Mouse (Mus musculus) MEL-GATA-1-ER (cell line): ENCODE measurements at regions not wholly inside any gene's neighbourhood (a gene's known extent, or its start where the extent isn't known, plus 50 kb on each side); places are given as distances from the start of the nearest gene placed in this dataset.

Experiments used
- DNase-seq: peaks from one replicate; pipeline ENCODE4 v3.0.0-alpha.2; 2012; ENCODE audit warnings: low read depth; ENCODE audit errors: extremely low read depth

- DNase-seq, result no peak
These were observed 173.9 kb downstream of the Gsdmc2 start for GRCm38 (mm10) chr15:63671081-63671480.

GRCm38 (mm10) chr15:63670561-63670960 is 174.4 kb downstream of the Gsdmc2 start:
- no peak for DNase-seq

GRCm38 (mm10) chr15:63667536-63667935 is 177.4 kb downstream of the Gsdmc2 start:
- DNase-seq, result no peak

DNA sequence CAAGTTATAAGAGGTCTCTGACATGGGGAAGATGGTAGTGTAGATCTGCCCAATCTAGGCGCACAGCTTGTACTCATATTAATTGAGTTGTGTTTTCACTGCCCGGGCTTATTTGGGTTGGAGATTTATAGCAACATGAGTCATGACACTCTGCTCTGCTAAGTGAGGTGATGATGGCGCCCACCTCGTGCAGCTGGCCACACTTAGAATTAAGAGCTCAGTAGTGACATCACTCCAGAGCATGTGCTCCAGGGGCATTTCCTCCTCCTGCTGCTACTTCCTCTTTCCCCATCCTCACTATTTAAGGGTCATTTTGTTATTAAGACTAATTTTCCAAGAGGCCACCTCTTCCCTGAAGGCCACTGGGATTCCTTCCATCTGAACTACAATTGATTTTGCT is 179.5 kb downstream of the Gsdmc2 start:
- no peak for DNase-seq

- no peak for DNase-seq
These were observed 180.1 kb downstream of the Gsdmc2 start for GRCm38 (mm10) chr15:63664877-63665276.

DNA sequence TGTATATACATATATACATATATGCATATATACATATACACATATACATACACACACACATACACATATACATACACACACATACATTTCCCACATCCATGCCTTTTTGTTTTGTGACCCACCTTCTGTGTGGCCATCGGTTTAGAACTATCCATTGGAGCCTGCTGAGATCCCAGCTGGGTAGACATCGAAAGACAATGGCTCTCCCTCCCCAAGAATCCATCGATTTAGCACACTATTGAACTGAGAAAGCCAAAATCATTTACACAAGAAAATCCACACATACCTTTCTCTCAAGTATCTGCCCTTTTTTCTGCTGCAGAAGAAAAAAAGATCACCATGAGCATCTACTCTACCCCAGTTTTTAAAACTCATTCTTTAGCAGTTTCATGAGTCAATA is 182.8 kb downstream of the Gsdmc2 start:
- DNase-seq, result no peak

GRCm38 (mm10) chr15:63658031-63658521 is 186.9 kb downstream of the Gsdmc2 start:
- no peak for DNase-seq

DNA sequence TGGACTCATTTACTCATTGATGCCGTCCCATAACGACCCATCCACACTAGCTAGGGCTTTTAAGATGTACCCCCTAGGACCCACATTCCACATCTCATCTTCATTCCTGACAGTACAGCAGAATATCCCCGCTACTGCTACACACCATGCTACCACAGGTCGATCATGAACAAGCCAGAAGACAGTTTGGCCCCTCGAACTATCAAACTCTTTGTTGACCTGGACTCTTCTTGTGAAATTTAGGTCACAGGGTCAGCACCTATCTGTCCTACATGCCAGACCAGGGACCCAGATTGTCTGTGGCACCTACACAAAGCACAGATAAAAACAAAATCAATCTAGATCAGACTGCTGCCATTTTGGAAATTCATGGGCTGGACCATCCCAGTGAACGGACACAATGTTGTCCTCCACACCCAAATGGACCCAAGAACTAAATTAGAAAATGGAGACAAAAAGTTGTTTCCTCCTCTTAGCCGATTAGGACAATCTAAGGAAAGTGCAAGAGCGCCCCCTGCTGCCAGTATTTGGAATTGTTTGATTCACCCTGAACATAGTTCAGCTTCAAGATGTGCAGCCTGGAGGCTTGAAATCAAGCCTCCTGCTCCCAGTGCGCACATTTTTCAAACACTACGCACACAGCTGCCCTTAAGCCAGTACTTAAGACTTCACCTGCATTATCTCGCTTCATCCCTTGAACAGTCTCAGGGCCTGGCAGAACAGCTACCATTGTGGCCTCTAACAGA is 192.6 kb downstream of the Gsdmc2 start:
- DNase-seq, result peak; percentile 54

DNA sequence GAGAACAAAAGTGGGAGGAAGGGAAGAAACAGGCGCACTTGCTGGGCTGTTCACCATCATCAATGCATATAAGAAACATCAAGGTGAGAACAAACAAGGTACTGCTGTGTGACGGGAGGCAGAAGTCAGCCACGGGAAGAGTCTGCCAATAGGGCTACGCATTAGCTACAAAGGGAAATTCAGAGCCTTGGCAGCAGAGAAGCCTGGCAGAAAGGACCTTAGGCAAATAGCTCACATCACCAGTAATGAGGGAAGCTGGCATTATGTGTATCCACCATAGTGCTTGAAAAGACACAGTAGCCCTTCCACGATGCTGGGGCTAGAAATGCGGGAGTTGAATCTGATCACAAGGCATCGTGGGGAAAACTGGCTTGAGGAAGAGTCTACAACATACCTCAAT is 193.9 kb downstream of the Gsdmc2 start:
- DNase-seq, result no peak

- DNase-seq, result no peak
These were observed 196.6 kb downstream of the Gsdmc2 start for GRCm38 (mm10) chr15:63648142-63648989.

GRCm38 (mm10) chr15:63624814-63625213 is 220.2 kb downstream of the Gsdmc2 start:
- no peak for DNase-seq

- DNase-seq, result no peak
These were observed 220.7 kb downstream of the Gsdmc2 start for GRCm38 (mm10) chr15:63624249-63624648.

DNA sequence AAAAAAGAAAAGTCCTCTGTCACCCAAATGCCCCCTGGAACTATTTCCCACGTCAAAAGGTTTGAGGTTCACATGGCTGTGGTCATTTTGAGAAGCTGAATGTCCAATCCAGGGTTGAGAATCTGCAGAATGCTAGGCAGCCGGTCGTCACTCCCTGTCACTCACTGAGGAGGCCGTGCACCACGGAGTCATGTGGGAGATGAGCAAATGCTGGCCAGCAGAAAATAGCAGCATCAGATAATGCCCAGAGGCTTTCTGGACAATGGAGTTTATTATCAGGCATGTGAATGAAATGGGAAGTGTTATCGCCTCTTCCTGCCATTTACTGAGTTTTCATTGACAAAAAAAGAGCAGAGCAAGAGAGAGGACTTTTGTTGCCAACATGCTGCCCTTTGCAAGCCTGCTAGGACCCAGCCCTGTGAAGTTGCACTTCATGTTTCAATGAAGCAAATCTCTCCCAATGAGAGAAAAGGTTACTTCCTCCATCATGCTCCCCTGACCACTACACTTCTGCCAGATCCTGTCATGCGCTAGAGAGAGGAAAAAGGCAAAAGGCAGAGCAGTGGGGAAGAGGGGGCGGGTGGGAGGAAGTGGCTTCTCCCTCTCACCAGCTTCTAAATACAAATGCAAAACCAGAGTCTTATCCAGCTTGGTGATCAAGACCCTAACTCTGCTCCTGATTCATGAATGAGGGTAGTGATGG is 228.3 kb downstream of the Gsdmc2 start:
- DNase-seq, result no peak

DNA sequence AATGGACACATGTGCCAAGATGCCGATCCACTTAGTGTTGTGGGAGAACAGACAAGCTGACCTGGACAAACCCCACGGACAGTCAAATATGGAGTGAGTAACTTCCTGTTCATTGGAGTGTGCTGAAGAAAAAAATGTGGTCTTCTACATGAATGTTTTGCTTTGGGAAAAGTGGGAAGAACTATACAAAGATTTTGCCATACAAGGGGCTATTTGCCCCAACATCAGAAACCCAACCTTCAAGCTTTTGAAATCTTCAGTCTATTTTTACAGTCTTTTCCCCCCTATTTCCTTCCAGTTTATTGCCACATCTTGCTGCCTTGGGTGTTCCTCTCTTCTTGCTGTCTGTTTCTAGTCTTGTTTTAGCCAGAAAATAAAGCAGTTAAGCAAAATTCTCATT is 230.8 kb downstream of the Gsdmc2 start:
- no peak for DNase-seq

DNA sequence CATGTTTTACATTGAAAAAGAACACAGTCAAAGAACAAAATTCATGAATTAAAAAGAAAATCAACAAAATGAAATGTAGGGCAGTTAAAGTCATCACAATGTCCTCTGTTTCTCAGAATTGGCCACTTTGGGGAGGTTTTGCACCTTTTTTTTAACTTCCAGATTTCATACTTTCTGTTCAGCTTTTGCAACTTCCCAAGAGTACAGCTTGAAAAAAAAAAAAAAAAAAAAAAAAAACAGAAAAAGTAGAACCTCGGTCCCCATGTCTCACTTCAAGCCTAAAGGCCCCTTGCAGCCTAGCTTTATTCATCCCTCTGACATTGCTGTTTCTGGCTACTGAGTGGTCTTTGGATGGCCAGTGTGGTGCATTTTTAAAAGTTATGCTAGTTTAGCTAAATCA is 231.9 kb downstream of the Gsdmc2 start:
- no peak for DNase-seq

DNA sequence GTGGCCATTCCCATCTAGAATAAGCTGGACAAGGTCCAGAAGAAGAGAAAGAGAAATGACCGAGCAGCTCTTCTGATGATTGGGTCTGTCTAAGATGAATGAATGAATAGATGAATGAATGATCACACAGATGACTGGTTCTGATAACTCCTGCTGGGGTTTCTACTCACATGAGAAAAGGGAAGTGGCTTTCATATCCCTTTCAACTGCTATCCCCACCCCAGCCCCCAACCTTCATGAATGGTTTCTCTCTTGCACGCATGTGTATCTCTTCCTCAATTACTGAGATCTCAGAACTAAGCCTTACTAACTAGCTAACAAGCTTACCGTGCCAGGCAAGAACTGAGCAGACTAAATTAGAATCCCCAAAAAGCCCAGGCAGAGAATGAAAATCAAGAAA is 233.8 kb downstream of the Gsdmc2 start:
- DNase-seq, result peak; percentile 76

DNA sequence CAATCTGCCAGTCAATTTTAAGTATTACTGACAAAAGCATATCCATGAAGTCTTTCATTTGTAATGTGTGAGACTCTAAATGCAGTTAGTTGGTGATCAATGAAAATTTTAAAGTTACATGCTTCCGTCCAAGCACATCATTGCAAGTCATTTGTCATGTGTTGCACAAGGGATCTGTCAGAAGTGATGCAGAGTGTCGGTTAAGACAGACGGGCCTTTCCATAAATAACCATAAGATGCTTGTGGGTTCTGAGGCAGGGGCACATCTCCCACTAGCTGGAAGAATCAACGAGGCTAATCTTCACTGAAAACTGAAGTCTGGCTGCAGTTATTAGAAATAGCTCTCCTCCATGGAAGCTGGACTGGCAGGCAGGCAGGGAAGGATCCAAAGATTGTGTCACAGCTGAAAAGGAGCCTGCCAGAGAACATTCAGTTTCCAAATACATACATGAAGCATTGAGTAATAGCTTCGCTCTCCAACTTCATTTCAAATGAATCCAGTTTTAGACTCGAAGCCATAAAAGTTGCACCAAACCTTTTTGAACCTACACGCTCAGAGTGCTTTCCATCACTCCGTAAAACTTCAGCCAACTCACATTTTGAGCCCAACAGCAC is 241.8 kb downstream of the Gsdmc2 start:
- DNase-seq, result no peak

- no peak for DNase-seq
These were observed 243.4 kb downstream of the Gsdmc2 start for GRCm38 (mm10) chr15:63601543-63601942.

- no peak for DNase-seq
These were observed 252.1 kb downstream of the Gsdmc2 start for GRCm38 (mm10) chr15:63592758-63593463.

DNA sequence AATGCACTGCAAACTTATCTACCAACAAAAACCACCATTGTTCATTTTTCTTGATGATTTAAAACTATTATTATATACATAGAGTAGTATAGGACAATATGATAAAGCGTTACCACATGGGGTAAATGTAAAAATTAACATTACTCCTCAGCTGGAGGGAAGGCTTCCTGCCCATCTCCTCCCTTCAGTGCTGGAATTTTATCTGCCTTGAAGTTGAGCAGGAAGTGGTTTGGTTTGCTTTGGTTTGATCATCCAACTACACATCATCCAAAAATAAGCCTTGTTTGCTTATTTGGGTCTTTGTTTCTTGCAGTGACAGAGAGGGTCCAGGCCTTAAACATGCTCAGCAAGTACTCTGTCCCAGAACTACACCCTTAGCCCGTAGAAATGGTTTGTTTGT is 285.7 kb downstream of the Gsdmc2 start:
- DNase-seq, result no peak

DNA sequence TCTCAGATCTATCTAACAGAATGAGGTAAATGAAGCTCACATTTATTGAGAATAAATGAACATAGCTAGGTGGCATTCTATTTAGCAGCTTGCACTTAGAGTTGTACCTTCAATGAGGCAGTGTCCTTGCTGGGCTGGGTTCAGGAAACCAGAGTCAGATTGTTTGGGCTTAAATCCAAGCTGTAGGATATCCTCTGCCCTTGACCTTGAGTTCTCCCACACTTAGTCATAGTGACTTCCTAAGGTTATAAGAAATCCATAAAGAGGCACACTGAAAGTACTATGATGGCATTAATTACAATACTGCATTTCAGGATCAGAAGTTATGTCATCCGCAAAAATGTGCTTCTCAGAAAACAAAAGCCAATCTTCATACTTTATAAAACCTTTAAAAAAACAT is 286.3 kb downstream of the Gsdmc2 start:
- no peak for DNase-seq
